Mouse (Mus musculus): ENCODE data around the gene Llph. TPM values are rescaled to one million over a fixed set of nuclear protein-coding genes. Genes with fewer than 3 reads are reported as not detected.

Llph gene
- total and polyA plus RNA-seq, 2 experiments from 2014 or later: 0.34 to 23.3 TPM

- Histone ChIP-seq H3K9ac (replicated peaks; ENCODE audit: low read depth, low read length) (no peak overlapping the region), H3K4me2 (ENCODE audit: low read depth, low read length) (no peak overlapping the region), H3K9me3 (replicated peaks; ENCODE audit: control insufficient read depth, low read length) (no peaks in the 10 kb centered on the region), H3K4me1 (ENCODE audit: control insufficient read depth, insufficient read depth) (no peaks in the 10 kb centered on the region), H3K36me3 (replicated peaks; ENCODE audit: control insufficient read depth, insufficient read depth, low read length) (peaks cover 49% of the 10 kb centered on the region), H3K27me3 (ENCODE audit: control insufficient read depth, insufficient read depth, low read length) (no peaks in the 10 kb centered on the region), H3K4me3 (ENCODE audit: low read depth, low read length) (no peak overlapping the region), H3K27ac (ENCODE audit: low read depth) (peak overlapping the region; percentile 41)
- WGBS: 71% methylated on average over 14 of the region's 14 CpGs
- TF ChIP-seq CTCF (IDR thresholded peaks at IDR 0.05; ENCODE audit: low read depth): no peak
- no peak for TF ChIP-seq EP300 (IDR thresholded peaks at IDR 0.05; ENCODE audit: low read depth)
- no peak for DNase-seq (ENCODE audit: low spot score)
- no peak for ATAC-seq (ENCODE audit: insufficient read depth, low read depth)
These were observed 7.1 kb upstream of the Llph start for GRCm38 (mm10) chr10:120219578-120220359.

- no peak overlapping the region for H3K4me2 ChIP-seq (ENCODE audit: low read depth, low read length)
- 65% methylated on average over 7 of the region's 7 CpGs for WGBS
- TF ChIP-seq CTCF (IDR thresholded peaks at IDR 0.05; ENCODE audit: low read depth) (no peak), EP300 (IDR thresholded peaks at IDR 0.05; ENCODE audit: low read depth) (no peak)
- peak overlapping the region; percentile 41; the same call in 1 of the 2 replicates for H3K27ac ChIP-seq (ENCODE audit: low read depth)
- no peak overlapping the region for H3K4me3 ChIP-seq (ENCODE audit: low read depth, low read length)
- H3K27me3 ChIP-seq (ENCODE audit: control insufficient read depth, insufficient read depth, low read length): no peaks in the 10 kb centered on the region
- H3K36me3 ChIP-seq (replicated peaks; ENCODE audit: control insufficient read depth, insufficient read depth, low read length): peaks cover 47% of the 10 kb centered on the region
- H3K4me1 ChIP-seq (ENCODE audit: control insufficient read depth, insufficient read depth): no peaks in the 10 kb centered on the region
- no peak for ATAC-seq (ENCODE audit: insufficient read depth, low read depth)
- H3K9ac ChIP-seq (replicated peaks; ENCODE audit: low read depth, low read length): no peak overlapping the region
- no peaks in the 10 kb centered on the region for H3K9me3 ChIP-seq (replicated peaks; ENCODE audit: control insufficient read depth, low read length)
- DNase-seq (ENCODE audit: low spot score): no peak
These were observed 6.1 kb upstream of the Llph start for GRCm38 (mm10) chr10:120220776-120221175.

- Histone ChIP-seq H3K4me2 (ENCODE audit: low read depth, low read length) (no peak overlapping the region), H3K9me3 (replicated peaks; ENCODE audit: control insufficient read depth, low read length) (no peaks in the 10 kb centered on the region), H3K27me3 (ENCODE audit: control insufficient read depth, insufficient read depth, low read length) (no peaks in the 10 kb centered on the region), H3K4me3 (ENCODE audit: low read depth, low read length) (no peak overlapping the region), H3K36me3 (replicated peaks; ENCODE audit: control insufficient read depth, insufficient read depth, low read length) (peaks cover 32% of the 10 kb centered on the region), H3K4me1 (ENCODE audit: control insufficient read depth, insufficient read depth) (no peaks in the 10 kb centered on the region), H3K27ac (ENCODE audit: low read depth) (no peak overlapping the region), H3K9ac (replicated peaks; ENCODE audit: low read depth, low read length) (no peak overlapping the region)
- DNase-seq (ENCODE audit: low spot score) (no peak), ATAC-seq (ENCODE audit: insufficient read depth, low read depth) (no peak)
- WGBS: 33% methylated on average over 5 of the region's 5 CpGs
- TF ChIP-seq EP300 (IDR thresholded peaks at IDR 0.05; ENCODE audit: low read depth) (no peak), CTCF (IDR thresholded peaks at IDR 0.05; ENCODE audit: low read depth) (peak; percentile 65)
These were observed 4.8 kb downstream of the Llph start for GRCm38 (mm10) chr10:120231718-120232117.

- peak overlapping the region; percentile 19; the same call in 1 of the 2 replicates for H3K4me3 ChIP-seq (ENCODE audit: low read depth, low read length)
- no peak for TF ChIP-seq EP300 (IDR thresholded peaks at IDR 0.05; ENCODE audit: low read depth)
- peak; percentile 82 for TF ChIP-seq CTCF (IDR thresholded peaks at IDR 0.05; ENCODE audit: low read depth)
- DNase-seq (ENCODE audit: low spot score): peak; percentile 74
- peak; percentile 60; the same call in 1 of the 2 replicates for ATAC-seq (ENCODE audit: insufficient read depth, low read depth)
- H3K27ac ChIP-seq (ENCODE audit: low read depth): no peak overlapping the region
- peaks cover 5% of the 10 kb centered on the region; the same call in 1 of the 2 replicates for H3K27me3 ChIP-seq (ENCODE audit: control insufficient read depth, insufficient read depth, low read length)
- H3K36me3 ChIP-seq (replicated peaks; ENCODE audit: control insufficient read depth, insufficient read depth, low read length): peaks cover 27% of the 10 kb centered on the region
- no peaks in the 10 kb centered on the region for H3K9me3 ChIP-seq (replicated peaks; ENCODE audit: control insufficient read depth, low read length)
- 20% methylated on average over 18 of the region's 18 CpGs for WGBS
- H3K4me2 ChIP-seq (ENCODE audit: low read depth, low read length): peak overlapping the region; percentile 59
- H3K4me1 ChIP-seq (ENCODE audit: control insufficient read depth, insufficient read depth): no peaks in the 10 kb centered on the region
- H3K9ac ChIP-seq (replicated peaks; ENCODE audit: low read depth, low read length): peak overlapping the region; percentile 34
These were observed 6.9 kb downstream of the Llph start for GRCm38 (mm10) chr10:120233655-120234367.

GRCm38 (mm10) chr10:120236855-120237254 is 10.0 kb downstream of the Llph start:
- Histone ChIP-seq H3K4me2 (ENCODE audit: low read depth, low read length) (no peak overlapping the region), H3K4me3 (ENCODE audit: low read depth, low read length) (no peak overlapping the region), H3K36me3 (replicated peaks; ENCODE audit: control insufficient read depth, insufficient read depth, low read length) (0 out of 2 replicates have a peak, but pooled peaks cover 5% of the 10 kb centered on the region), H3K27me3 (ENCODE audit: control insufficient read depth, insufficient read depth, low read length) (peaks cover 5% of the 10 kb centered on the region; the same call in 1 of the 2 replicates), H3K9me3 (replicated peaks; ENCODE audit: control insufficient read depth, low read length) (no peaks in the 10 kb centered on the region), H3K9ac (replicated peaks; ENCODE audit: low read depth, low read length) (no peak overlapping the region), H3K4me1 (ENCODE audit: control insufficient read depth, insufficient read depth) (no peaks in the 10 kb centered on the region), H3K27ac (ENCODE audit: low read depth) (no peak overlapping the region)
- TF ChIP-seq EP300 (IDR thresholded peaks at IDR 0.05; ENCODE audit: low read depth): no peak
- TF ChIP-seq CTCF (IDR thresholded peaks at IDR 0.05; ENCODE audit: low read depth): no peak
- ATAC-seq (ENCODE audit: insufficient read depth, low read depth): no peak
- WGBS: 77% methylated on average over 9 of the region's 9 CpGs
- DNase-seq (ENCODE audit: low spot score): no peak

Data from heart, postnatal 0 days (tissue).